Mouse (Mus musculus) heart, adult 2 months (tissue): ENCODE measurements around the gene Pemt. TPM values are rescaled to one million over a fixed set of nuclear protein-coding genes. Genes with fewer than 3 reads are reported as not detected.

Experiments
- DNase-seq, 2 experiments: peaks; one replicate each; pipeline ENCODE4 v3.0.0; 2021
- H3K27ac ChIP-seq: fragments of 200-600 bp; 2 replicates; pipeline ENCODE4 v1.8.1; 2022
- H3K27me3 ChIP-seq: fragments of 200-500 bp; 2 replicates; pipeline ENCODE4 v1.6.1; 2012; ENCODE audit warnings: mild to moderate bottlenecking, low read length, inconsistent platforms, mixed read lengths; ENCODE audit not compliant: control insufficient read depth, insufficient read depth
- H3K36me3 ChIP-seq: fragments of 200-500 bp; 2 replicates; pipeline ENCODE4 v1.6.1; 2012; ENCODE audit warnings: low read length, inconsistent platforms; ENCODE audit not compliant: control insufficient read depth, insufficient read depth
- H3K4me1 ChIP-seq: fragments of 200-500 bp; 2 replicates; pipeline ENCODE4 v1.6.1; 2011; ENCODE audit warnings: low read length; ENCODE audit not compliant: control insufficient read depth, insufficient read depth
- H3K4me3 ChIP-seq: fragments of 200-600 bp; 2 replicates; pipeline ENCODE4 v1.8.1; 2022
- H3K79me2 ChIP-seq: fragments of 200-500 bp; replicated peaks from 2 replicates; pipeline ENCODE4 v1.6.1; 2012; ENCODE audit warnings: mild to moderate bottlenecking, inconsistent platforms, low read length, moderate library complexity, mixed read lengths; ENCODE audit not compliant: control insufficient read depth, insufficient read depth
- H3K9ac ChIP-seq: fragments of 200-500 bp; 2 replicates; pipeline ENCODE4 v1.6.1; 2012; ENCODE audit warnings: low read depth, mild to moderate bottlenecking, control low read depth, inconsistent platforms, low read length, mixed read lengths
- CTCF ChIP-seq: fragments of 200-600 bp; IDR thresholded peaks from 2 replicates; pipeline ENCODE4 v1.8.1; 2022; ENCODE audit warnings: antibody characterized with exemption, mild to moderate bottlenecking, moderate library complexity
- EP300 ChIP-seq: fragments of 200-500 bp; IDR thresholded peaks from 2 replicates; pipeline ENCODE4 v1.6.1; 2011; ENCODE audit warnings: low read depth, low read length, control low read depth; ENCODE audit not compliant: insufficient read depth
- POLR2A ChIP-seq: fragments of 200-500 bp; IDR thresholded peaks from 2 replicates; pipeline ENCODE4 v1.6.1; 2011; ENCODE audit warnings: mild to moderate bottlenecking, low read depth, low read length, control low read depth; ENCODE audit not compliant: insufficient read depth
- WGBS: fragments of 180-500 bp; shearing (Covaris S2); methylation state at CpG from one replicate; pipeline ENCODE4 v1.1.7; 2018; 5-methylcytosine and 5-hydroxymethylcytosine counted together
- intact Hi-C: fragments of 180-260 bp; cut with DNase I; formaldehyde crosslinking; loops from one replicate; pipeline ENCODE4 v1.15.1; 2025
- polyA plus RNA-seq: library from polyadenylated mRNA; depleted of rRNA; stranded (reverse); fragments of >200 nt; gene quantifications from 2 replicates; pipeline ENCODE4 v1.2.3, GENCODE M21; 2012
- total RNA-seq, 2 experiments: library from RNA; stranded (reverse); gene quantifications; 2 replicates each; pipeline ENCODE4 v1.2.3; 2021

Pemt gene
- total and polyA plus RNA-seq, 3 experiments, result 1.9 to 5.9 (median 3.2) TPM

DNA sequence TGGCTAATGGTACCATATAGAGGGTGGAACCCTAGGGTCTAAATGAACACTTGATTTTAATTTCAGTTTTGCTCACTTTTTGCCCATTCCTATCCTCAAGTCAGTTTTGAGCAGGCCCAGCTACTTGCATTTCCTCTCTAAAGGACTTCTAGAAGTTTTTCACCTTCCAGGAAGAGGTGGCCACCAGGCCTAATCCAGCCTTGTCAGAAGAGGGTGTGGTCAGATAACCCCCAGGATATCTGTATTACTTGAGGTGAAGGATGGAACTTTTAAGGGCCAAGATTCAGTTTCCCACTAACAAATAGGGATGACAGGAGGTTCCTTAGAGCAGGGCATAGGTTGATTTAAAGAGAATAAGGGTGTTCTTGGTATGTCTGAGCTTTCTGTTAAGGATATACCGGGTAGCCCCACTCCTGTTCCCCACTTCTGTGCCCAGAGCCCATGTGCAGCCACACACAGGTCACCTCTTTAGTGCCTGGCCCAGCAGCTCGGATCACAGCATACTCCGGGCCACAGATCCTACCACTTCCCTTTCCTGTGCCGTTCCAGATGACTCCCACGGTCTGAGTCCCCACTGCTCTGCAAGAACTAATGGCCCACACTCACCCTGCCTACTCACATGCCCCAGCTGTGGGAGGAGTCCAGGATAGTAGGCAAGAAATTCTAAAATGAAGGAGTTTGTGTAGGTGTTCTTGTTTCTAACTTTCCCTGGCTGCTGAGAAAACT lies 44.6 kb upstream of the Pemt start:
- Histone ChIP-seq H3K79me2 (no peaks in the 10 kb centered on the region), H3K4me3 (no peak overlapping the region), H3K27ac (no peak overlapping the region), H3K9ac (no peak overlapping the region), H3K4me1 (peaks cover 2% of the 10 kb centered on the region), H3K36me3 (no peaks in the 10 kb centered on the region), H3K27me3 (no peaks in the 10 kb centered on the region)
- 50% methylated on average over 5 of the region's 5 CpGs for WGBS
- no peak for TF ChIP-seq POLR2A
- no peak for TF ChIP-seq EP300
- TF ChIP-seq CTCF, result no peak
- no peak for DNase-seq
- intact Hi-C loops, result no loop called here

- no peak for DNase-seq
- peaks cover 2% of the 10 kb centered on the region for H3K4me1 ChIP-seq
- WGBS, result 69% methylated on average over 4 of the region's 4 CpGs
- no peak overlapping the region for H3K27ac ChIP-seq
- H3K9ac ChIP-seq, result no peak overlapping the region
- H3K27me3 ChIP-seq, result no peaks in the 10 kb centered on the region
- TF ChIP-seq CTCF, result no peak
- TF ChIP-seq POLR2A, result no peak
- no peak for TF ChIP-seq EP300
- no peaks in the 10 kb centered on the region for H3K36me3 ChIP-seq
- H3K79me2 ChIP-seq, result no peaks in the 10 kb centered on the region
- intact Hi-C loops, result loop anchor here (10.0 kb wide), 1 partner anchor 426 kb away; no protein-coding TSS in a partner anchor
- H3K4me3 ChIP-seq, result no peak overlapping the region
These were observed 42.7 kb upstream of the Pemt start for GRCm38 (mm10) chr11:60088947-60089346.

GRCm38 (mm10) chr11:60086676-60087075 lies 40.4 kb upstream of the Pemt start:
- H3K9ac ChIP-seq, result no peak overlapping the region
- no peaks in the 10 kb centered on the region for H3K79me2 ChIP-seq
- no peak overlapping the region for H3K27ac ChIP-seq
- peak in 1 of 2 experiments; percentile 48 for DNase-seq
- 52% methylated on average over 1 of the region's 1 CpGs for WGBS
- intact Hi-C loops, result loop anchor here (10.0 kb wide), 1 partner anchor 428 kb away; no protein-coding TSS in a partner anchor
- no peaks in the 10 kb centered on the region for H3K36me3 ChIP-seq
- H3K27me3 ChIP-seq, result no peaks in the 10 kb centered on the region
- peaks cover 2% of the 10 kb centered on the region for H3K4me1 ChIP-seq
- TF ChIP-seq EP300, result no peak
- no peak for TF ChIP-seq CTCF
- TF ChIP-seq POLR2A, result no peak
- no peak overlapping the region for H3K4me3 ChIP-seq

- no peak overlapping the region for H3K27ac ChIP-seq
- H3K4me3 ChIP-seq, result no peak overlapping the region
- H3K79me2 ChIP-seq, result no peaks in the 10 kb centered on the region
- H3K4me1 ChIP-seq, result no peaks in the 10 kb centered on the region
- WGBS, result 48% methylated on average over 2 of the region's 2 CpGs
- no peaks in the 10 kb centered on the region for H3K36me3 ChIP-seq
- peak in 1 of 2 experiments; percentile 59 for DNase-seq
- intact Hi-C loops, result loop anchor here (5.0 to 10.0 kb wide), 2 partner anchors 328 to 430 kb away; no protein-coding TSS in a partner anchor
- H3K27me3 ChIP-seq, result no peaks in the 10 kb centered on the region
- TF ChIP-seq POLR2A (no peak), EP300 (no peak), CTCF (peak; percentile 86)
- no peak overlapping the region for H3K9ac ChIP-seq
These were observed 38.3 kb upstream of the Pemt start for GRCm38 (mm10) chr11:60084589-60084988.

GRCm38 (mm10) chr11:60076790-60077189 lies 30.5 kb upstream of the Pemt start:
- Histone ChIP-seq H3K4me3 (no peak overlapping the region), H3K79me2 (no peaks in the 10 kb centered on the region), H3K4me1 (no peaks in the 10 kb centered on the region), H3K9ac (no peak overlapping the region), H3K27ac (no peak overlapping the region), H3K27me3 (no peaks in the 10 kb centered on the region), H3K36me3 (no peaks in the 10 kb centered on the region)
- peak; percentile 56 to 59 for DNase-seq
- intact Hi-C loops, result loop anchor here (1.0 to 2.0 kb wide), 3 partner anchors 50 to 196 kb away; partner anchors contain the start of gene Rasd1
- 23% methylated on average over 4 of the region's 4 CpGs for WGBS
- TF ChIP-seq EP300 (0 out of 2 replicates have a peak, but pooled peaks have one; percentile 31), CTCF (peak; percentile 69), POLR2A (no peak)

DNA sequence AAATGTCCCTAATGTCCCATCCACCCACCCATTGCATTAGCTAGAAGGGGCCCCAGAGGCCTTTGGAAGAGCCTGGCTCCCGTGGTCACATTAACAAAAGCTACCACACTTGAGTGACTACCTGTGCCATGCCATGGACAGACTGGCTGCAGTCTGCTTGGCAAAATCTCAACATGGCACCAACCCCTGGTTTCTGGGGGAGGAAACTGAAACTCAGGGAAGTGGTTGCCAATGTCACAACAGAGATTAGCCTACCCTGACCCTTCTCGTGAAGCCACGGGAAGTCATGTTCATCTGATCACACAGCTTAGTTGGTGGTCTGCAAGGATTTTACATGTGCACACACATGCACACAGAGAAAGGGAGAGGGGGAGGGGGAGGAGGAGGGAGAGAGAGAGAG lies 29.9 kb upstream of the Pemt start:
- no peaks in the 10 kb centered on the region for H3K36me3 ChIP-seq
- no peaks in the 10 kb centered on the region for H3K4me1 ChIP-seq
- no peak for TF ChIP-seq EP300
- no peak for TF ChIP-seq POLR2A
- TF ChIP-seq CTCF, result no peak
- DNase-seq, result no peak
- no peaks in the 10 kb centered on the region for H3K27me3 ChIP-seq
- H3K4me3 ChIP-seq, result no peak overlapping the region
- no peaks in the 10 kb centered on the region for H3K79me2 ChIP-seq
- 82% methylated on average over 3 of the region's 3 CpGs for WGBS
- intact Hi-C loops, result loop anchor here (1.0 to 2.0 kb wide), 3 partner anchors 49 to 196 kb away; partner anchors contain the start of gene Rasd1
- no peak overlapping the region for H3K9ac ChIP-seq
- no peak overlapping the region for H3K27ac ChIP-seq
